Mouse (Mus musculus) kidney, postnatal 4 days (tissue): ENCODE results near the gene Imp3.

Source experiments
- DNase-seq, 2 experiments: peaks; one replicate each; pipeline ENCODE4 v3.0.0; 2021; ENCODE audit warnings: mixed read lengths in 2 of 2

Imp3 gene

DNA sequence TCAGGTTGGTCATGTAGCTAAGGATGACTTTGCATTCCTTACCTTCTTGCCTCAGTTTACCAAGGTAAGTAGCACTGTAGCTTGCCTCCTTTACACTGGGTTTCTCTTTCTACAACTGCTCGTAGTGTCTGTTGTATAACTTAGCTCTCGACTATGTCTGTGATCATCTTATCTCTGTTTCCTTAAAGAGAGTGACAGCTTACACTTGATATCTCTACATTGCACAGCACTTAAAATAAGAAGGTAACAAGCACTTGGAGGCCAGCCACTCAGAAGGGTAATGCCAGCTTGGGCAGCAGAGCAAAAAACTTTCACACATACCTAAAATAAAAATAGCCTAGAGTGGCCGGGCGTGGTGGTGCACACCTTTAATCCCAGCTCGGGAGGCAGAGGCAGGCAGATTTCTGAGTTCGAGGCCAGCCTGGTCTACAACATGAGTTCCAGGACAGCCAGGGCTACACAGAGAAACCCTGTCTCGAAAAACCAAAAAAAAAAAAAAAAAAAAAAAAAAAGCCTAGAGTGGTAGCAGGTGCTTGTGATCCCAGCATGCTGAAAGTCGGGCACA lies 36.8 kb downstream of the Imp3 start:
- DNase-seq, result no peak

DNA sequence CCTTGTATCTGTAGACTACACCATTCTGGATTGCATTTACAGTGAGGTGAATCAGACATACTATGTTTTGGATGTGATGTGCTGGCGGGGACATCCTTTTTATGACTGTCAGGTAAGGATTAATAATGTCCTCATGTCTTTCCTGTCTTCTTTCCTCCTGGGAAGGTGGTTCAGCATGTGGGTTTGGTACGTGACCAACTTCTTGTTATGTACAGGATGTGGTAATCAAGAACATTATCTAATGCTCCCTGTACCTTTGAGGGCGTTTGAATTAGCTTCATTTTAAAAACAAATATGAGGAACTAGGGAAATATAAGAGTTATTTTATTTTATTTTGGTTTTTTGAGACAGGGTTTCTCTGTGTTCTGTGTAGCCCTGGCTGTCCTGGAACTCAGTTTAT lies 37.9 kb downstream of the Imp3 start:
- no peak for DNase-seq

DNA sequence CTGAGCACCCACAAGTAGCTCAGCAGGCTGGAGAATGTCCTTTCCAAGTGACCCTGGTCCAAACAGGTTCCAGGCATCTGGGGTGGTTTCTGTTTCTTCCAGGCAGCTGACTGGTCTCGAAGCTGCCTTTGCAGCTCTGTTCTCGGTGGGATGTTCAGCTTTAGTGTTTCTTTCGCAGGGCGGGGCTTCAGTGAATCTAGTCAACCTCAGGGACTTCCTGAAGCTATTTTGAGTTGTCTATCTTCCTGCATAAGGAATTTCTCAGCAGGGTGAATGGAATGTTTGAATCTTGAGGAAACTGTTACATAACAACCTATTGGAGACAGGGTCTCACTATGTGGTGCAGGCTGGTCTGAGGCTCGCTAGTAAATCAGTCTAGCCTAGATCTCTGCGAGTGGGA lies 42.9 kb downstream of the Imp3 start:
- no peak for DNase-seq

DNA sequence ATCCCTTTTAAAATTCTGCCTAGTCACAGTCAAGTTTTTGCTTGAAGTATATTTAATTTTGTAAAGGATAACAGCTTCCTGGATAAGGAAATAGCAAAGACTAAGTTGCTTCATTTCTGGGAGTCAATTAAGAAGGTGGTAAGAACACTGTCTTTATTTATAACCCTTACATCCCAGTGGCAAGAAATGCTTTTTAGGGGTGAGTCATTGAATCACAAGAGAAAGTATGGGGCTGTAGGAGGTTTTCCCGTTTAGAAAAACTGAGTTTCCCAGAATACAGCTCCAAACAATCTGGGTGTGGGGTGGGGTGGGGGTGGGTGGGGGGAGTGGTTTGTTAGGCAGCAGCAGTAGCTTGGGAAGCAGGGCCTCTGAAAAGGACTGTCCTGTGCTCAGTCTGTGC lies 44.2 kb downstream of the Imp3 start:
- DNase-seq, result no peak
